Mouse (Mus musculus): ENCODE measurements around the gene Mbtps1. TPM values are rescaled to one million over a fixed set of nuclear protein-coding genes. Genes with fewer than 3 reads are reported as not detected.

Mbtps1 gene
- total and polyA plus RNA-seq, 2 experiments from 2014 or later: 48.0 to 72.4 TPM

DNA sequence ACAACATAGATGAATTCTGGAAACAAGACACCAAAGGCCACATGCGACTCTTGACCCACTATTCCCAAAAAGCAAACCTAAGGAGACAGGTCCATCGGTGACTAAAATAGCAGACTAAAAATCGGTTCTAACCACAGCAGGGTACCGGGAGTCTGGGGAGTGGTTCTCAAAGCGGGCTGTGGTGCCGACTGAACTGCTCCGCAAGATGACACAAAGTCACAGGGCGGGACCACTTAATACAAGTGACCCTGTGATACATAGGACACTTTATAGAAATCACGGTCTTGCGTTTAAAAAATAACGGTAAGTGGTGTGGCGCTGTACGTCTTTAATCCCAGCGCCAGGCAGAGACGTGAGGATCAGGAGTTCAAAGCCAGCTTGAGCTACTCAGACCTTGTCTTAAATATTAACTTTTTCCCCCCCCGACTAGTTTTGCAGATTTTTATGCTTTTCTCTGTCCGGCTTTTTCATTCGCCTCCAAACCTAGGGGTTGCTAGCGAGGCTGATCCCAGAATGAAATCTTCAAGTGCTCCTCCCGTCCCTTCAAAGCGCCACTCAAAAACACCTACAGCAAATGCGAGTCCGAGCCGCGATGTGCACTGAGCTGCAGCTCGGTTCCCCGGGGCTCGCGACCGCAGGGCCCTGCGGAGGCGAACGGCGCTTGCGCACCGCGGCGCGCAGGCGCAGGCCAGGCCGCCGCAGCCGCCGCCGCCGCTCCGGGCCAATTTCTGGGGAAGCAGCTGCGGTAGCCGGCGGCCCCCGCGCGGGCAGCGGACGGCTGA is 523 bp downstream of the Mbtps1 start:
- peak overlapping the region; percentile 95 for H3K27ac ChIP-seq (ENCODE audit: low read depth, low read length)
- WGBS: under 1% methylated on average over 55 of the region's 55 CpGs
- H3K36me3 ChIP-seq (ENCODE audit: insufficient read depth): peaks cover 22% of the 10 kb centered on the region
- H3K9me3 ChIP-seq (ENCODE audit: low read length): no peaks in the 10 kb centered on the region
- peak overlapping the region; percentile 87 for H3K4me2 ChIP-seq (ENCODE audit: low read depth)
- H3K4me3 ChIP-seq (ENCODE audit: low read depth, low read length): peak overlapping the region; percentile 89
- H3K9ac ChIP-seq: peak overlapping the region; percentile 88
- peaks cover 13% of the 10 kb centered on the region; the same call in 1 of the 2 replicates for H3K4me1 ChIP-seq (ENCODE audit: insufficient read depth)
- H3K27me3 ChIP-seq (ENCODE audit: insufficient read depth, low read length): no peaks in the 10 kb centered on the region
- ATAC-seq (peak; percentile 93), DNase-seq (no peak)
- no peak; the same call in 1 of the 2 replicates for TF ChIP-seq CTCF (IDR thresholded peaks at IDR 0.05; ENCODE audit: low read depth)

DNA sequence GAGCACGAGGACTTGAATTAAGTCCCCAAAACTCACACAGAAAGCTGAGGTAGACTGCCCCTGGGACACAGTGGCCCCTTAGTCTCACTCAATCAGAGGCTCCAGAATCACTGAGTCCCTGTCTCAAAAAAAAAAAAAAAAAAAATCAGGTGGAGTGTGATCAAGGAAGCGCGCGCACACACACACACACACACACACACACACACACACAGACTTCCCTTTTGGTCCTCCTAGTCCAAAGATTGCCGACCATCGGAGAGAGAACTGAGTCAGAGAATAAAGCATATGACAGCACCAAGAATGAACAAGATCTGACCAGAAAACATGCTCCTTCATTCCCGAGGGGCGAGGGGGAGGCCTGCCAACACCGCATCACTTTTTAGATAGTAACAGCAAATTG is 1.4 kb downstream of the Mbtps1 start:
- WGBS: 76% methylated on average over 9 of the region's 9 CpGs

DNA sequence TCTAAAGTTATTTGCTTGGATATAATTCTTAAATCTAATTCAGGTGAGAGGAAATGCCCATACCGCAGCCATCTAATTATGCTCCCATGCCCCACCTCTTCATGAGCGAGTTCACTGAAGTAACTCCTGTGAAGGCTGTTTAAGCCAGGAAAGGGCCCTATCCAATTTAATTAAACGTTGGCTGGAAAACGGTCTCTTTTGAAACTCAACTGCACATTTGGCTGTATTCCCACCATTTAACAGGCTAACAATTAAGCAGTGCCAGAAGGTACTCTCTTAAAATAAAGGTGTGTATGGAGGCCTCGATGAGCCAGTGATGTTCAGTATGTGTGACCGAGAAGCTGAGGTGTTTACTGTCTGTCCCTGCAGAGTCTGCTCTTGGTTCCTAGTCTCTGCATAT is 2.7 kb downstream of the Mbtps1 start:
- H3K9me3 ChIP-seq (ENCODE audit: low read length): no peaks in the 10 kb centered on the region
- H3K9ac ChIP-seq: no peak overlapping the region
- H3K36me3 ChIP-seq (ENCODE audit: insufficient read depth): peaks cover 6% of the 10 kb centered on the region
- 30% methylated on average over 6 of the region's 6 CpGs for WGBS
- H3K4me3 ChIP-seq (ENCODE audit: low read depth, low read length): no peak overlapping the region
- ATAC-seq (no peak), DNase-seq (no peak)
- peaks cover 13% of the 10 kb centered on the region; the same call in 1 of the 2 replicates for H3K4me1 ChIP-seq (ENCODE audit: insufficient read depth)
- H3K27ac ChIP-seq (ENCODE audit: low read depth, low read length): no peak overlapping the region
- H3K27me3 ChIP-seq (ENCODE audit: insufficient read depth, low read length): no peaks in the 10 kb centered on the region
- TF ChIP-seq CTCF (IDR thresholded peaks at IDR 0.05; ENCODE audit: low read depth): no peak
- no peak overlapping the region for H3K4me2 ChIP-seq (ENCODE audit: low read depth)

More for the DNA sequence above, 1.4 kb downstream of the Mbtps1 start:
- Histone ChIP-seq H3K9ac (peak overlapping the region; percentile 88; the same call in 1 of the 2 replicates), H3K4me1 (ENCODE audit: insufficient read depth) (peaks cover 13% of the 10 kb centered on the region; the same call in 1 of the 2 replicates), H3K27me3 (ENCODE audit: insufficient read depth, low read length) (no peaks in the 10 kb centered on the region), H3K4me2 (ENCODE audit: low read depth) (peak overlapping the region; percentile 87), H3K4me3 (ENCODE audit: low read depth, low read length) (peak overlapping the region; percentile 89), H3K27ac (ENCODE audit: low read depth, low read length) (no peak overlapping the region), H3K9me3 (ENCODE audit: low read length) (no peaks in the 10 kb centered on the region), H3K36me3 (ENCODE audit: insufficient read depth) (peaks cover 13% of the 10 kb centered on the region)
- TF ChIP-seq CTCF (IDR thresholded peaks at IDR 0.05; ENCODE audit: low read depth): no peak
- ATAC-seq (no peak), DNase-seq (no peak)

DNA sequence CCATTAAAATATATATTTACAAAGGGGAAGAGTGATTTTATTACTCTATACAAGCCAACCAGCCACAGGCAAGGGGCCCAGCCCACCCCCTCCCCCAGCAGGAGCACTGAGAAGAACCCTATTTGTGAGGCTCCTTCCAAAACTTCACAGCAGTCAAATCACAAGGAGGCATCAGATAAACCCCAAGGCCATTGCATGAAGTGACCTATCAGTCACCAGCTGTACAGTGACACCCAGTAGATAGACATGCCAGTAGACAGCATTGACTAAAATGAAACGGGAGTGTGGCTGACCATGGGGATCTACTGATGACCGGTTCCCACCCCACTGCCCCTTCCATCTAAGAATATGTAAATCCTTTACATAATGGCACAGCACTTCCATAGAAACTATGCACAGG is 5.6 kb downstream of the Mbtps1 start:
- no peak overlapping the region for H3K9ac ChIP-seq
- H3K4me2 ChIP-seq (ENCODE audit: low read depth): no peak overlapping the region
- 76% methylated on average over 2 of the region's 2 CpGs for WGBS
- no peak for DNase-seq
- H3K9me3 ChIP-seq (ENCODE audit: low read length): no peaks in the 10 kb centered on the region
- no peak overlapping the region for H3K27ac ChIP-seq (ENCODE audit: low read depth, low read length)
- no peaks in the 10 kb centered on the region for H3K27me3 ChIP-seq (ENCODE audit: insufficient read depth, low read length)
- no peak for TF ChIP-seq CTCF (IDR thresholded peaks at IDR 0.05; ENCODE audit: low read depth)
- no peaks in the 10 kb centered on the region for H3K36me3 ChIP-seq (ENCODE audit: insufficient read depth)
- H3K4me3 ChIP-seq (ENCODE audit: low read depth, low read length): no peak overlapping the region
- peaks cover 10% of the 10 kb centered on the region; the same call in 1 of the 2 replicates for H3K4me1 ChIP-seq (ENCODE audit: insufficient read depth)
- no peak for ATAC-seq

DNA sequence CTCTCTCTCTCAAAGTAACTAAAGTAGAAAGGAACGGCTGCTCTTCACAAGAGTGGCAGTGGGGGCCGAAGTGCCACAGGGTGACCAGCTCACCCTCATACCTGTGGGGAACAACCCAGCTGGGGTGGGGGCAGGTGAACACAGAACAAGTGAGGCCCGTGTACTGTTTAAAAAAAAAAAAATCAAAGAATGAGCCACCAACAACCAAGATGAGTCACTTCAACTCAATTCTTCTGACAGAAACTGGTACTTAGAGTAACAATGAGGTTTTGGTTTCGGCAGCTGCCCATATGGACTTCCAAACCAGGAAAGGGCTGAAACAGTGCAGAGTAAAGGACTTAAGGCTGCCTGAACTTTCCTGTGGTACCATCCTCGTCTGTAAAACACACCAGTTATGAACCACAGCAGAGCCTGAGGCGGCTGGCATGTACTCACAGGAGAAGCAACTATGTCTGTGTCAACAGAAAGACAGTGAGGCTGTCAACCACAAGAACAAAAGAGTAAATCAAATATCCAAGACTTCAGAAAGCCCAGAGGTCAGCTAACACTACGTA is 9.9 kb downstream of the Mbtps1 start:
- no peak overlapping the region for H3K9ac ChIP-seq
- H3K4me3 ChIP-seq (ENCODE audit: low read depth, low read length): no peak overlapping the region
- 78% methylated on average over 7 of the region's 7 CpGs for WGBS
- TF ChIP-seq CTCF (IDR thresholded peaks at IDR 0.05; ENCODE audit: low read depth): no peak
- DNase-seq: no peak
- H3K27ac ChIP-seq (ENCODE audit: low read depth, low read length): no peak overlapping the region
- H3K36me3 ChIP-seq (ENCODE audit: insufficient read depth): peaks cover 28% of the 10 kb centered on the region
- no peaks in the 10 kb centered on the region for H3K9me3 ChIP-seq (ENCODE audit: low read length)
- no peak overlapping the region for H3K4me2 ChIP-seq (ENCODE audit: low read depth)
- ATAC-seq: no peak
- no peaks in the 10 kb centered on the region for H3K4me1 ChIP-seq (ENCODE audit: insufficient read depth)
- H3K27me3 ChIP-seq (ENCODE audit: insufficient read depth, low read length): no peaks in the 10 kb centered on the region

DNA sequence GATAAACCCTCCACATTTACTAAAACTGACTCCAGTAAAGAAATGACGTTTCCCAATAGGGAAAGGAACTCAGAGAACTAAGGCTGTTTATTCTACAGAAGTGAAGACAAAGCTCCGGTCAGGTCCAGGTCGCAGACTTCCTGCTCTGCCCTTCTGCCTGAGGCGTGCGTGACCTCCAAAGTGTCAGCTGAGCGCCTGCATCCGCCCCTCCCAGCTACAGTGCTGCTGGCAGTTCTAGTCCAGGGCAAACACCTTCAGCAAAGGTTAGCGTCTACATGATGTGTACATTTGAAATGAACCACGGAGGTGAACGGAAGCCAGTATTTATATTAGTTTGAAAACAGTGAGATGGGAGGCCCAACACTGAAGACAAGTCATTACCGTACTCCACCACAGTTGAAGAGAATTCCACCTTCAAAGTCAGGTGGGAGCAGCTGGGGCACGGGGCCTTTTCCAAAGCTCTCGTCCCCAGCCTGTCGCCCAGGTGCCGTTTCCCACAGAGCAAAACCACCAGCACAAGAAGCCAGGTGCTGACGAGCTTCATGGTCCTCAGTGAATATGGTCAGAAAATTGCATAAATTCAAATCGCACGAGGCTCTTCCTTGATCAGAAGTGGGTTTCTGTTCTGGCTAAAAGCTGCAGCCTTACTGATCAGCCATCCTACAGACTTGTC is 11.4 kb downstream of the Mbtps1 start:
- peaks cover 41% of the 10 kb centered on the region for H3K36me3 ChIP-seq (ENCODE audit: insufficient read depth)
- WGBS: 91% methylated on average over 18 of the region's 18 CpGs
- no peak for DNase-seq

DNA sequence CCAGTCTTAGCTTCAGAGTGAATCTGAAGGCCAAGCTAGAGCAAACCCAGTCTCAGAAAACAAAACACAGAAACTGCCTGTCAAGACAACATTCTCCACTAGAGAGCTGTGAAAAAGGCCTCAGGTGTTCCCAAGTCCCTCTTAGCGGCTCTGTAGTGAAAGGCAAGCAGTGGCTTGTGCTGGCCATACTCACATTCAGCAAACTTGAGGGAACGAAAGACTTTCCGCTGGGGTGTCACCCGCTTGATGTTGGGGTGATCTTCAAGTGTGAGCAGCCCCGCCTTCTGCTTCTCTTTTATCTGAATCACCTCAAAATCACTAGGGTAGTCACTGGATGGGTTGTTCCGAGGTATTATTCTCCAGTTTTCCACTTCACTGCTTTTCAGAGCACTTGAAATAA is 12.7 kb downstream of the Mbtps1 start:
- 83% methylated on average over 6 of the region's 6 CpGs for WGBS
- TF ChIP-seq CTCF (IDR thresholded peaks at IDR 0.05; ENCODE audit: low read depth): no peak
- H3K4me2 ChIP-seq (ENCODE audit: low read depth): no peak overlapping the region
- DNase-seq (no peak), ATAC-seq (no peak)
- no peaks in the 10 kb centered on the region for H3K27me3 ChIP-seq (ENCODE audit: insufficient read depth, low read length)
- H3K4me1 ChIP-seq (ENCODE audit: insufficient read depth): no peaks in the 10 kb centered on the region
- no peak overlapping the region for H3K9ac ChIP-seq
- no peak overlapping the region for H3K27ac ChIP-seq (ENCODE audit: low read depth, low read length)
- H3K4me3 ChIP-seq (ENCODE audit: low read depth, low read length): no peak overlapping the region
- H3K36me3 ChIP-seq (ENCODE audit: insufficient read depth): peaks cover 54% of the 10 kb centered on the region
- H3K9me3 ChIP-seq (ENCODE audit: low read length): no peaks in the 10 kb centered on the region

More for the DNA sequence above, 11.4 kb downstream of the Mbtps1 start:
- no peak overlapping the region for H3K4me2 ChIP-seq (ENCODE audit: low read depth)
- no peak overlapping the region for H3K9ac ChIP-seq
- H3K4me1 ChIP-seq (ENCODE audit: insufficient read depth): no peaks in the 10 kb centered on the region
- TF ChIP-seq CTCF (IDR thresholded peaks at IDR 0.05; ENCODE audit: low read depth): no peak
- no peak overlapping the region for H3K27ac ChIP-seq (ENCODE audit: low read depth, low read length)
- H3K9me3 ChIP-seq (ENCODE audit: low read length): no peaks in the 10 kb centered on the region
- no peak overlapping the region for H3K4me3 ChIP-seq (ENCODE audit: low read depth, low read length)
- no peaks in the 10 kb centered on the region for H3K27me3 ChIP-seq (ENCODE audit: insufficient read depth, low read length)
- no peak for ATAC-seq
